Mouse (Mus musculus): ENCODE measurements around the gene Trappc4.

DNA sequence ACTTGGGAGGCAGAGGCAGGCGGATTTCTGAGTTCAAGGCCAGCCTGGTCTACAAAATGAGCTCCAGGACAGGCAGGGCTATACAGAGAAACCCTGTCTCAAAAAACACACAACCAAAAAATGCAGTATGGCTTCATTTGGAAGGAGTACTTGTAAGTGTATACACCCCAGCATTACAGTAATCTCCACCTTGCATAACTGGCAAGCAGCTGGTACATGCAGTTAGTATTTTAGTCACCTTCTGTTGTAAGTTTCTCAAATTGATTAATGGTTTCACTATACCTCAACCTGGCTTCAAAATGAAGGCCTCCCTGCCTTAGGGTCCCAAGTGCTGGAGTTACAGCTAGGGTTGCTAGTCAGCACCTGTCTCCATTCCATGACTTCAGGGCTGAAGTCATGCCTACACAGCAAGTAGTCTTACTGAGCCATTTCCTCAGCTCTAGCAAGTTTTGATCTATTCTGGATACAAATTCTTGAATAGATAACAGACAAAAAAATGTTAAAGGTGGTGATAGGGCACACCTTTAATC lies 4.3 kb upstream of the Trappc4 start:
- no peak for TF ChIP-seq CTCF (IDR thresholded peaks at IDR 0.05; ENCODE audit: extremely low read depth, insufficient read depth, low read length)
- TF ChIP-seq POLR2A (IDR thresholded peaks at IDR 0.05; ENCODE audit: extremely low read depth, insufficient read depth, low read length) = no peak

Data from cortical plate, adult 2 months (tissue).